Mouse (Mus musculus): Measurements from ENCODE around the gene Myo1f. TPM values are rescaled to one million over a fixed set of nuclear protein-coding genes. Genes with fewer than 3 reads are reported as not detected.

Myo1f gene
- polyA plus RNA-seq, 1 experiment from 2014 or later, result 4.3 TPM

- Histone ChIP-seq H3K4me1 (ENCODE audit: insufficient read depth) (no peaks in the 10 kb centered on the region), H3K9ac (no peak overlapping the region), H3K36me3 (ENCODE audit: insufficient read depth) (no peaks in the 10 kb centered on the region), H3K9me3 (ENCODE audit: low read depth, low read length) (no peaks in the 10 kb centered on the region), H3K4me3 (ENCODE audit: low read depth, low read length) (no peak overlapping the region), H3K27me3 (ENCODE audit: insufficient read depth, low read length) (no peaks in the 10 kb centered on the region), H3K27ac (ENCODE audit: low read depth) (no peak overlapping the region), H3K4me2 (no peak overlapping the region)
- TF ChIP-seq CTCF (IDR thresholded peaks at IDR 0.05; ENCODE audit: low read depth), result no peak
- ATAC-seq (ENCODE audit: insufficient read depth) (no peak), DNase-seq (no peak)
- WGBS, result 60% methylated on average over 17 of the region's 17 CpGs
Measured at GRCm38 (mm10) chr17:33586011-33586410, 30.5 kb downstream of the Myo1f start.

GRCm38 (mm10) chr17:33597271-33597670 lies 41.8 kb downstream of the Myo1f start:
- DNase-seq (no peak), ATAC-seq (ENCODE audit: insufficient read depth) (no peak)
- Histone ChIP-seq H3K9me3 (ENCODE audit: low read depth, low read length) (no peaks in the 10 kb centered on the region; the same call in 1 of the 2 replicates), H3K27ac (ENCODE audit: low read depth) (no peak overlapping the region), H3K36me3 (ENCODE audit: insufficient read depth) (no peaks in the 10 kb centered on the region), H3K27me3 (ENCODE audit: insufficient read depth, low read length) (no peaks in the 10 kb centered on the region), H3K4me1 (ENCODE audit: insufficient read depth) (no peaks in the 10 kb centered on the region), H3K9ac (no peak overlapping the region), H3K4me2 (no peak overlapping the region), H3K4me3 (ENCODE audit: low read depth, low read length) (no peak overlapping the region)
- peak; percentile 28; the same call in 1 of the 2 replicates for TF ChIP-seq CTCF (IDR thresholded peaks at IDR 0.05; ENCODE audit: low read depth)

- Histone ChIP-seq H3K4me2 (no peak overlapping the region), H3K4me3 (ENCODE audit: low read depth, low read length) (no peak overlapping the region), H3K27me3 (ENCODE audit: insufficient read depth, low read length) (no peaks in the 10 kb centered on the region), H3K9ac (no peak overlapping the region), H3K27ac (ENCODE audit: low read depth) (no peak overlapping the region), H3K9me3 (ENCODE audit: low read depth, low read length) (no peaks in the 10 kb centered on the region; the same call in 1 of the 2 replicates), H3K36me3 (ENCODE audit: insufficient read depth) (no peaks in the 10 kb centered on the region), H3K4me1 (ENCODE audit: insufficient read depth) (no peaks in the 10 kb centered on the region)
- ATAC-seq (ENCODE audit: insufficient read depth), result no peak
- DNase-seq, result no peak
- WGBS, result 81% methylated on average over 5 of the region's 5 CpGs
- no peak for TF ChIP-seq CTCF (IDR thresholded peaks at IDR 0.05; ENCODE audit: low read depth)
Measured at GRCm38 (mm10) chr17:33598506-33598905, 43.0 kb downstream of the Myo1f start.

GRCm38 (mm10) chr17:33599836-33600475 lies 44.4 kb downstream of the Myo1f start:
- Histone ChIP-seq H3K27ac (ENCODE audit: low read depth) (no peak overlapping the region), H3K36me3 (ENCODE audit: insufficient read depth) (no peaks in the 10 kb centered on the region), H3K9ac (no peak overlapping the region), H3K4me2 (no peak overlapping the region), H3K4me1 (ENCODE audit: insufficient read depth) (no peaks in the 10 kb centered on the region), H3K4me3 (ENCODE audit: low read depth, low read length) (no peak overlapping the region), H3K27me3 (ENCODE audit: insufficient read depth, low read length) (no peaks in the 10 kb centered on the region), H3K9me3 (ENCODE audit: low read depth, low read length) (no peaks in the 10 kb centered on the region; the same call in 1 of the 2 replicates)
- DNase-seq (no peak), ATAC-seq (ENCODE audit: insufficient read depth) (no peak)
- no peak for TF ChIP-seq CTCF (IDR thresholded peaks at IDR 0.05; ENCODE audit: low read depth)
- 85% methylated on average over 8 of the region's 8 CpGs for WGBS

GRCm38 (mm10) chr17:33600831-33601230 lies 45.3 kb downstream of the Myo1f start:
- WGBS, result 79% methylated on average over 3 of the region's 3 CpGs
- no peak for ATAC-seq (ENCODE audit: insufficient read depth)

GRCm38 (mm10) chr17:33601947-33602346 lies 46.4 kb downstream of the Myo1f start:
- Histone ChIP-seq H3K36me3 (ENCODE audit: insufficient read depth) (no peaks in the 10 kb centered on the region), H3K9ac (no peak overlapping the region), H3K9me3 (ENCODE audit: low read depth, low read length) (no peaks in the 10 kb centered on the region; the same call in 1 of the 2 replicates), H3K27ac (ENCODE audit: low read depth) (no peak overlapping the region), H3K4me1 (ENCODE audit: insufficient read depth) (no peaks in the 10 kb centered on the region), H3K4me2 (no peak overlapping the region), H3K27me3 (ENCODE audit: insufficient read depth, low read length) (no peaks in the 10 kb centered on the region), H3K4me3 (ENCODE audit: low read depth, low read length) (no peak overlapping the region)
- no peak for ATAC-seq (ENCODE audit: insufficient read depth)
- TF ChIP-seq CTCF (IDR thresholded peaks at IDR 0.05; ENCODE audit: low read depth), result no peak
- no peak for DNase-seq
- WGBS, result 83% methylated on average over 12 of the region's 12 CpGs

More at GRCm38 (mm10) chr17:33600831-33601230, 45.3 kb downstream of the Myo1f start:
- no peaks in the 10 kb centered on the region for H3K36me3 ChIP-seq (ENCODE audit: insufficient read depth)
- TF ChIP-seq CTCF (IDR thresholded peaks at IDR 0.05; ENCODE audit: low read depth), result no peak
- no peaks in the 10 kb centered on the region for H3K27me3 ChIP-seq (ENCODE audit: insufficient read depth, low read length)
- H3K9ac ChIP-seq, result no peak overlapping the region
- H3K9me3 ChIP-seq (ENCODE audit: low read depth, low read length), result no peaks in the 10 kb centered on the region; the same call in 1 of the 2 replicates
- no peaks in the 10 kb centered on the region for H3K4me1 ChIP-seq (ENCODE audit: insufficient read depth)
- H3K27ac ChIP-seq (ENCODE audit: low read depth), result no peak overlapping the region
- H3K4me2 ChIP-seq, result no peak overlapping the region
- H3K4me3 ChIP-seq (ENCODE audit: low read depth, low read length), result no peak overlapping the region
- DNase-seq, result no peak

- TF ChIP-seq CTCF (IDR thresholded peaks at IDR 0.05; ENCODE audit: low read depth), result no peak
- ATAC-seq (ENCODE audit: insufficient read depth), result no peak
Measured at GRCm38 (mm10) chr17:33607273-33607672, 51.8 kb downstream of the Myo1f start.

More at GRCm38 (mm10) chr17:33607273-33607672, 51.8 kb downstream of the Myo1f start:
- DNase-seq, result no peak
- Histone ChIP-seq H3K4me1 (ENCODE audit: insufficient read depth) (no peaks in the 10 kb centered on the region), H3K27me3 (ENCODE audit: insufficient read depth, low read length) (no peaks in the 10 kb centered on the region), H3K4me3 (ENCODE audit: low read depth, low read length) (no peak overlapping the region), H3K9me3 (ENCODE audit: low read depth, low read length) (no peaks in the 10 kb centered on the region), H3K27ac (ENCODE audit: low read depth) (no peak overlapping the region), H3K9ac (no peak overlapping the region), H3K36me3 (ENCODE audit: insufficient read depth) (no peaks in the 10 kb centered on the region), H3K4me2 (no peak overlapping the region)
- 67% methylated on average over 2 of the region's 2 CpGs for WGBS

Measured in lung, embryonic 14.5 days (tissue).